ENCODE assay signal across 10 mouse cellular contexts in genomic region chr5:103177010-103177409, GRCm38 (mm10). TPM values are rescaled to one million over a fixed set of nuclear protein-coding genes. Genes with fewer than 3 reads are reported as not detected.
DNase-seq lines count a peak whose midpoint lies in the region; ATAC-seq lines count a peak whose summit lies in the region.
"Had no signal": no experiment of that assay in that cellular context is flagged by ENCODE, and none has a peak within 500 bp of the region (broad histone marks: within the 10 kb centered on the region; RNA-seq: fewer than 3 reads in every experiment).

No protein-coding gene starts in this region.

- H3K9ac ChIP-seq in forebrain, embryonic 16.5 days (replicated peaks; ENCODE audit: low read depth, low read length), result no peak overlapping the region
- no peak overlapping the region for H3K9ac ChIP-seq in hindbrain, embryonic 16.5 days (ENCODE audit: low read depth, low read length)

- no peaks in the 10 kb centered on the region for H3K36me3 ChIP-seq in forebrain, embryonic 16.5 days (ENCODE audit: control insufficient read depth, insufficient read depth)
- no peaks in the 10 kb centered on the region for H3K36me3 ChIP-seq in hindbrain, embryonic 16.5 days (ENCODE audit: control insufficient read depth, insufficient read depth, low read length)

- intact Hi-C loops in heart, postnatal 36 days (cut with DNase I), result loop anchor here (1.0 kb wide), 1 partner anchor 31 kb away; no protein-coding TSS in a partner anchor

- H3K27ac ChIP-seq in forebrain, embryonic 16.5 days (ENCODE audit: low read length), result peak overlapping the region; percentile 13; the same call in 1 of the 2 replicates
- H3K27ac ChIP-seq in hindbrain, embryonic 16.5 days (ENCODE audit: low read depth, low read length), result peak overlapping the region; percentile 57; the same call in 1 of the 2 replicates

- H3K4me2 ChIP-seq in forebrain, embryonic 16.5 days (ENCODE audit: low read length), result no peak overlapping the region
- H3K4me2 ChIP-seq in hindbrain, embryonic 16.5 days (ENCODE audit: low read length), result peak overlapping the region; percentile 9

- H3K4me1 ChIP-seq in forebrain, embryonic 16.5 days (replicated peaks; ENCODE audit: control insufficient read depth, insufficient read depth, low read length), result peaks cover 15% of the 10 kb centered on the region
- H3K4me1 ChIP-seq in hindbrain, embryonic 16.5 days (ENCODE audit: control insufficient read depth, insufficient read depth, low read depth, low read length), result peaks cover 12% of the 10 kb centered on the region
- H3K4me1 ChIP-seq: megakaryocyte, embryonic 14.5 days had no signal

- peak; percentile 86 for ATAC-seq in forebrain, embryonic 16.5 days
- peak; percentile 79 for ATAC-seq in hindbrain, embryonic 16.5 days

- WGBS in forebrain, embryonic 16.5 days, result 3% methylated on average over 5 of the region's 5 CpGs
- WGBS in hindbrain, embryonic 16.5 days, result 20% methylated on average over 5 of the region's 5 CpGs

- no peak overlapping the region for H3K4me3 ChIP-seq in forebrain, embryonic 16.5 days (replicated peaks; ENCODE audit: low read length)
- H3K4me3 ChIP-seq in hindbrain, embryonic 16.5 days (ENCODE audit: low read length), result no peak overlapping the region
- H3K4me3 ChIP-seq: megakaryocyte, embryonic 14.5 days had no signal

- no peaks in the 10 kb centered on the region for H3K27me3 ChIP-seq in forebrain, embryonic 16.5 days (replicated peaks; ENCODE audit: control insufficient read depth, insufficient read depth, low read length)
- no peaks in the 10 kb centered on the region for H3K27me3 ChIP-seq in hindbrain, embryonic 16.5 days (replicated peaks; ENCODE audit: control insufficient read depth, insufficient read depth, low read length)
- H3K27me3 ChIP-seq: megakaryocyte, embryonic 14.5 days had no signal

- no peaks in the 10 kb centered on the region for H3K9me3 ChIP-seq in forebrain, embryonic 16.5 days (ENCODE audit: control insufficient read depth, low read length)
- no peaks in the 10 kb centered on the region for H3K9me3 ChIP-seq in hindbrain, embryonic 16.5 days (ENCODE audit: control insufficient read depth, low read length)

- peak; percentile 9 to 36 for DNase-seq in heart, adult 18-20 months
- no peak for DNase-seq in heart, postnatal 36 days
- peak; percentile 89 for DNase-seq in brain, adult 2 months (ENCODE audit: low read depth, low spot score)
- no peak for DNase-seq in gastrocnemius, adult 8-10 months (ENCODE audit: low spot score in 2 of 2)
- DNase-seq in c-Kit-positive CD71-positive TER-119-positive erythroid progenitor cells, embryonic 14.5 days (ENCODE audit: low spot score), result no peak
- DNase-seq: kidney, adult 2 months had no signal

RNA-seq across cellular contexts. Expression of gene Mapk10, which starts 34.1 kb away (rescaled TPM):
- total RNA-seq in heart, adult 18-20 months (2021), result 10 to 100 TPM; 26.8 to 27.5 TPM
- total RNA-seq in heart, postnatal 36 days (2021), result 10 to 100 TPM; 36.0 to 36.2 TPM
- 90.9 and 96.2 TPM in 2 replicates for polyA plus RNA-seq in forebrain, embryonic 16.5 days (2015; fragmentation: Nextera tagmentation; extraction: Ambion mirVana)
- 92.4 and 96.7 TPM in 2 replicates for polyA plus RNA-seq in hindbrain, embryonic 16.5 days (2015; fragmentation: Nextera tagmentation; extraction: Ambion mirVana)
- total RNA-seq in gastrocnemius, adult 8-10 months (2022), result 1 to 10 TPM; 1.3 to 2.6 (median 1.8) TPM
- polyA plus RNA-seq: liver, embryonic 16.5 days had no signal

Comparison
In these comparisons a context has a peak if more than half of its experiments do, and no peak if none do; other contexts are left out.
1. DNase-seq: peak in heart, adult 18-20 months (2 of 2) and brain, adult 2 months (single experiment); none in heart, postnatal 36 days (0 of 2), gastrocnemius, adult 8-10 months (0 of 2) and c-Kit-positive CD71-positive TER-119-positive erythroid progenitor cells, embryonic 14.5 days (single experiment).
2. RNA of gene Mapk10, which starts 34.1 kb away (total RNA-seq): 36.0 to 36.2 TPM in heart, postnatal 36 days and 26.8 to 27.5 TPM in heart, adult 18-20 months; 1.3 to 2.6 TPM in gastrocnemius, adult 8-10 months; every median in the first group is over 4 times any median in the second.